Mouse (Mus musculus) bone marrow macrophage, adult 2 months (primary cell): ENCODE results near the gene Chmp6.

Experiments used
- CTCF ChIP-seq: IDR thresholded peaks from 2 replicates; pipeline ENCODE4 v1.5.1; 2012; ENCODE audit warnings: low read depth, mild to moderate bottlenecking, low read length, moderate library complexity
- POLR2A ChIP-seq: IDR thresholded peaks from 2 replicates; pipeline ENCODE4 v1.6.1; 2012; ENCODE audit warnings: mild to moderate bottlenecking, low read depth, low read length, borderline replicate concordance

- TF ChIP-seq CTCF = no peak
- TF ChIP-seq POLR2A = no peak
Measured at GRCm38 (mm10) chr11:119929603-119930265, 16.5 kb downstream of the Chmp6 start.
